Mouse (Mus musculus) bone marrow macrophage, adult 2 months (primary cell): ENCODE results near the gene Tmed1.

Source experiments
- CTCF ChIP-seq: IDR thresholded peaks from 2 replicates; pipeline ENCODE4 v1.5.1; 2012; ENCODE audit warnings: low read depth, mild to moderate bottlenecking, low read length, moderate library complexity
- POLR2A ChIP-seq: IDR thresholded peaks from 2 replicates; pipeline ENCODE4 v1.6.1; 2012; ENCODE audit warnings: mild to moderate bottlenecking, low read depth, low read length, borderline replicate concordance

DNA sequence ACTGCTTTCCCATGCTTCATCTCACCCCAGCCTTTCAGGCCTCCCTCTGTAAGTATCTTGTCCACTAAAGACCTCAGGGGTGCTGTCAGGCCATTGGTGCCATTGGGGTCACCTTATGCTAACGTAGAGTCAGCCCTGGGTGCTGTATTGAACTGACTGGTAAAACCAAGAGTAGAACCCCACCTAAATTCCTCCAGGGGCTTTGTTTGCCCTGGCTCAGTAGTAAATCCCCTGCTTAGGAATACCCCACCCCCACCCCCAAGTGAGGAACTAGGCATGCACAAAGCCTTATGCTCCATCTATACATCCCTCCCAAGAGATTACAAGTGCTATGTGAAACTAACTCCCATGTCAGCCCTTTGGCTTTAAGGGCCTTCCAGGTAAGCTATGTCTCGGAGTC, 47.5 kb upstream of the Tmed1 start:
- no peak for TF ChIP-seq POLR2A
- no peak for TF ChIP-seq CTCF
